Mouse (Mus musculus): ENCODE measurements at regions not wholly inside any gene's neighbourhood (a gene's known extent, or its start where the extent isn't known, plus 50 kb on each side); places are given as distances from the start of the nearest gene placed in this dataset.
A peak's percentile ranks its signal among the peaks of the same experiment; 100 is the strongest.

DNA sequence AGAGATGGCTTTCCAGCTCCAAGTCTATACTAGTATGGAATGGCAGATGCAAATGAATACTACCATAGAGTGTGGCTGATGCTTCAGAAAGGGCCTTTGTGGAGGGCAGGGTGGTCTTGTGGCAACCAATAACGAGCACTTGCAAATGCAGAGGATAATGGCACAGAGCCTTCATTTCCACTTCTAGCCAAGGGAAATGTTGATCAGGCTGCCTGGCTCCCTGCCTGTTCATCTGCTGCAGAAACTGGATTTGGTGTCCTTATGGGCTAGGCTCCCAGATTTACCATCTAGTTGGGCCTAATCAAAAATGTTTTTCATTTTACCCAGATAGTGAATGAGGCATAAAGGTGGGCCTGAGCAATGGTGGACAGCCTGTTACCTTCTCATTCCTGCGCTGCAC is 110.7 kb upstream of the Dab1 start:
- H3K27ac ChIP-seq (ENCODE audit: low read length) = peak overlapping the region; percentile 11
- 40% methylated on average over 2 of the region's 2 CpGs for WGBS
- H3K4me2 ChIP-seq (ENCODE audit: low read length) = no peak overlapping the region
- no peaks in the 10 kb centered on the region for H3K36me3 ChIP-seq (ENCODE audit: control insufficient read depth, insufficient read depth)
- 0 out of 2 replicates have a peak, but pooled peaks cover 7% of the 10 kb centered on the region for H3K4me1 ChIP-seq (replicated peaks; ENCODE audit: control insufficient read depth, insufficient read depth, low read length)
- peak; percentile 59; the same call in 1 of the 2 replicates for ATAC-seq
- no peak overlapping the region for H3K9ac ChIP-seq (replicated peaks; ENCODE audit: low read depth, low read length)
- no peaks in the 10 kb centered on the region for H3K9me3 ChIP-seq (ENCODE audit: control insufficient read depth, low read length)
- H3K27me3 ChIP-seq (replicated peaks; ENCODE audit: control insufficient read depth, insufficient read depth, low read length) = no peaks in the 10 kb centered on the region
- no peak overlapping the region for H3K4me3 ChIP-seq (replicated peaks; ENCODE audit: low read length)

DNA sequence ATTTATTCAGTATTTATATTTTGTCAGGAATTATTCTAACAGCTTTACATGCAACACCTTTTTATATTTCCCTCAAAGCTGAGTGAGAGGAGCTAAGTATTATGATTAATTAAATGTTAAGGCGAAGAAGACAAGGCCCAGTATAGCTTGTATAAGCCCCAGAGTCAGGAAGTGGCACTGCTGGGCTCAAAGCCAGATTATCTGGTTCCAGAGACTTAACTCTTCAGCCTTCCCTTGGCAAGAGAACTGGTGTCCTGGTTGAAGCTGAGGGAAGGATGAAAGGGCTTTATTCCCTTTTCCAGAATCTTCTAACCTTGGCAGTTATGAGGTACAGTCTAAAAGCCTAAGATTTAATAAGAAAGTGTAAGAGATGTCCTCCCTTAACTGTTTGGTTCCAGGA is 106.3 kb upstream of the Dab1 start:
- no peak overlapping the region for H3K4me2 ChIP-seq (ENCODE audit: low read length)
- ATAC-seq = no peak
- WGBS = 69% methylated on average over 1 of the region's 1 CpGs

DNA sequence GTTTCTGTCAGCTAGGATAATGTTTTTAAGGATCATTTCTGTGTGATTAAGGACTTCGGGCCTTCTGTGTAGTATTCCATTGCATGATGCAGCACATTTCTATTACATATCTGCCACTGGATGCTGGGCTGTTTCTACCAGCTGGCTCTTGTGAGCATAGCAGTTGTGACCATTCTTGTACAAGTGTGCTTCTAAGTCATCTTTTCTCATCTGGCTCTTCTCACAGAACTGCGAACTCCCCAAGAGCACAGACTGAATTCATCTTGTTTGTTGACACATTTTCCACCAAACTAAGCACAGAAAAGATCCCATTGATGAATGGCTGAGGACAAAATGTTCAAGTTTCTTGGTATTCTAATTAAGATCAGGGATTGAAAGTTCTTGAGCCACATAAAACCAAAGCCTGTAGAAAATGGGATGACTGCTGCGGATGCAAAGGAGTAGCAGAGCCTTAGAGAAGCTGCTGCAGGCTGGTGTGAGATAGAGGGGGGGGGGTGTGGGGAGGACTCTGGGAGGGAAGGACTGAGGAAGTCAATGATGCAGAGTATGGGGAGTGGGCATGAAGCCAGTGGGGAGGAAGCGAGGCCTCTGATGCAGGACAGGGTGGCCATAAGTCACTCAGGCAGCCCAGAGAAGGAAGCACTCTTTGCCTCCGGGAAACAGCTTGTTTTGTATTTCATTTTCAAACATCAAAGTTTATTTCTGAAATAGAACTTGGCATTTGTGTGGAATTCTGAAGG is 97.1 kb upstream of the Dab1 start:
- H3K9me3 ChIP-seq (ENCODE audit: control insufficient read depth, low read length) = no peaks in the 10 kb centered on the region
- no peak overlapping the region for H3K9ac ChIP-seq (replicated peaks; ENCODE audit: low read depth, low read length)
- no peak overlapping the region for H3K27ac ChIP-seq (ENCODE audit: low read length)
- no peaks in the 10 kb centered on the region for H3K27me3 ChIP-seq (replicated peaks; ENCODE audit: control insufficient read depth, insufficient read depth, low read length)
- WGBS = 64% methylated on average over 5 of the region's 5 CpGs
- no peaks in the 10 kb centered on the region for H3K4me1 ChIP-seq (replicated peaks; ENCODE audit: control insufficient read depth, insufficient read depth, low read length)
- H3K4me2 ChIP-seq (ENCODE audit: low read length) = no peak overlapping the region
- ATAC-seq = no peak
- H3K4me3 ChIP-seq (replicated peaks; ENCODE audit: low read length) = no peak overlapping the region
- no peaks in the 10 kb centered on the region for H3K36me3 ChIP-seq (ENCODE audit: control insufficient read depth, insufficient read depth)

More for the DNA sequence above, 106.3 kb upstream of the Dab1 start:
- no peak overlapping the region for H3K4me3 ChIP-seq (replicated peaks; ENCODE audit: low read length)
- no peaks in the 10 kb centered on the region for H3K9me3 ChIP-seq (ENCODE audit: control insufficient read depth, low read length)
- H3K27ac ChIP-seq (ENCODE audit: low read length) = no peak overlapping the region
- H3K36me3 ChIP-seq (ENCODE audit: control insufficient read depth, insufficient read depth) = no peaks in the 10 kb centered on the region
- no peak overlapping the region for H3K9ac ChIP-seq (replicated peaks; ENCODE audit: low read depth, low read length)
- no peaks in the 10 kb centered on the region for H3K27me3 ChIP-seq (replicated peaks; ENCODE audit: control insufficient read depth, insufficient read depth, low read length)
- 0 out of 2 replicates have a peak, but pooled peaks cover 7% of the 10 kb centered on the region for H3K4me1 ChIP-seq (replicated peaks; ENCODE audit: control insufficient read depth, insufficient read depth, low read length)

DNA sequence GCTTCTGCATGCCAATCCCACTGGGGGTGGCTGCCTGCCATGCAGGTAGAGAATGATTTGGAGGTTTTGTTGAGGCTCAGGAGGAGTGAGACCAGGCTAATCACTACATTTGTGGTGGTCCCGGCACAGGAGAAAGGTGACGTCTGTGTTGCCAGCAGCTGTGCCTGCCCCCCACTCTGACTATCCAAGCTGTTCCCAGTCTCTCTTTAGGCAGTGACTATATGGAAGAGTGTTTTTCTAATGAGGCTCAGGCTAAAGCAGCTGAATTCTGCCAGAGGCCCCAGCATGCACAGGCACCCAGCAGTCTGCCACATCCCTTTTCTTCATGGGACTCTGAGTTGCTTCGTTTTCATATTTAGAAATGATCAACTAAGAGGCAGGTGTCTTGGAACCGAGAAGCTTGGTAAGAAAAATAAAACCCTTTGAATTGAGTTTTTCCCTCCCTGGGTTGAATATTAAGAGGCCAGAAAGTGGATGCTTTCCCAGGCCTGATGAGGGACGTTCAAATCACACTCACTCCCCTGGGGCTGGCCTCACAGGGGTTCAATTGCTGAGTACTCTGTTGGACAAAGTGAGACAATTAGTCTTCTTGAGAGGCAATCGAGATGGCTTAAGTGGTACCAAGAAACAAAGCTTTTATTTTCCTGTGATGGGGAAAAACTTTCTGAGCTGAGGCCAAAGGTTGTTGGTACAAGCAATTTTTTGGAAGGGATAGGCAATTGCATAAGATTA is 82.5 kb upstream of the Dab1 start:
- 5% methylated on average over 6 of the region's 6 CpGs for WGBS
- Histone ChIP-seq H3K27ac (ENCODE audit: low read length) (no peak overlapping the region), H3K9ac (replicated peaks; ENCODE audit: low read depth, low read length) (0 out of 2 replicates have a peak overlapping the region, but pooled peaks have one; percentile 6), H3K9me3 (ENCODE audit: control insufficient read depth, low read length) (no peaks in the 10 kb centered on the region), H3K4me3 (replicated peaks; ENCODE audit: low read length) (no peak overlapping the region), H3K4me2 (ENCODE audit: low read length) (no peak overlapping the region), H3K27me3 (replicated peaks; ENCODE audit: control insufficient read depth, insufficient read depth, low read length) (no peaks in the 10 kb centered on the region), H3K36me3 (ENCODE audit: control insufficient read depth, insufficient read depth) (no peaks in the 10 kb centered on the region), H3K4me1 (replicated peaks; ENCODE audit: control insufficient read depth, insufficient read depth, low read length) (peaks cover 11% of the 10 kb centered on the region)
- peak; percentile 61; the same call in 1 of the 2 replicates for ATAC-seq

DNA sequence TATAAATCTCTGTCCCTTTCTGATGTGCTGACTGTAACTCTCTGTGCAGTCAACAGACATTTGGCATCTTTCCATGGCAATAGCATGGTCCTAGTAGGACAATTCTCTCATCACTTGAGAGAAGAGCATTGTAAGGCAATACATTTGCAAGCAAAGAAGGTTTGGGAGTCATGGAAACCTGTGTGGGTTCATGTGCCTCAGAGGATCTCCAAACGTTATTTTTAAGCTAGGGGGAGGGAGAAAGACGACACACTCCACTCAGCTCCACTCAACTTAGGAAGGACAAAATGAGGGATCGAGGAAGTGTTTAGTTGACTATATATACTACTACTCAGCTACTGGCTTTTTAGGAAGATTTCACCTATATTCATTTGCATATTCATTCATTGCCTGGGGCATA is 78.2 kb upstream of the Dab1 start:
- no peaks in the 10 kb centered on the region for H3K27me3 ChIP-seq (replicated peaks; ENCODE audit: control insufficient read depth, insufficient read depth, low read length)
- no peaks in the 10 kb centered on the region for H3K9me3 ChIP-seq (ENCODE audit: control insufficient read depth, low read length)
- H3K27ac ChIP-seq (ENCODE audit: low read length) = no peak overlapping the region
- no peaks in the 10 kb centered on the region for H3K36me3 ChIP-seq (ENCODE audit: control insufficient read depth, insufficient read depth)
- no peak overlapping the region for H3K4me2 ChIP-seq (ENCODE audit: low read length)
- no peak for ATAC-seq
- 83% methylated on average over 3 of the region's 3 CpGs for WGBS
- H3K4me3 ChIP-seq (replicated peaks; ENCODE audit: low read length) = no peak overlapping the region
- no peak overlapping the region for H3K9ac ChIP-seq (replicated peaks; ENCODE audit: low read depth, low read length)
- peaks cover 11% of the 10 kb centered on the region for H3K4me1 ChIP-seq (replicated peaks; ENCODE audit: control insufficient read depth, insufficient read depth, low read length)

DNA sequence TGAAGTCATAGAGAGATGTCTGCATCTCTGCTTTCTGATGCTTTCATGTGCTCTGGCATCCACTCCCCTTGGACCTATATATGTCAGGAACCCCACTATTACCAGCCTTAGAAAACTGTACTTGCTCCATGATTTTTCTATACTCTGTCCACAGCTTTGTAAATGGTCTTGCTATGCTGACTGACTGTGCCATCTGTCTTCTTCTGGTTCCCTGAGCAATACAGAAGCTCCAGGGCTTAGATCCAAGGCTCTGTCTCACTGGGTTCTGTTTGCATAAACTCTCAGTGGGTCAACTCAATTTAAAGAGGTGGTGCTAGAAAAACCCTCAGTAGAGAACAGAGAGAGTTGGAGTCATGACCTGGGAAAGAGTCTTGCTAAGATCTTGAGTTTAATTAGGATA is 71.9 kb upstream of the Dab1 start:
- no peak overlapping the region for H3K4me2 ChIP-seq (ENCODE audit: low read length)
- H3K9ac ChIP-seq (replicated peaks; ENCODE audit: low read depth, low read length) = no peak overlapping the region
- no peak overlapping the region for H3K4me3 ChIP-seq (replicated peaks; ENCODE audit: low read length)
- no peaks in the 10 kb centered on the region for H3K27me3 ChIP-seq (replicated peaks; ENCODE audit: control insufficient read depth, insufficient read depth, low read length)
- no peak for ATAC-seq
- H3K36me3 ChIP-seq (ENCODE audit: control insufficient read depth, insufficient read depth) = no peaks in the 10 kb centered on the region
- H3K4me1 ChIP-seq (replicated peaks; ENCODE audit: control insufficient read depth, insufficient read depth, low read length) = no peaks in the 10 kb centered on the region
- H3K9me3 ChIP-seq (ENCODE audit: control insufficient read depth, low read length) = no peaks in the 10 kb centered on the region
- no peak overlapping the region for H3K27ac ChIP-seq (ENCODE audit: low read length)

DNA sequence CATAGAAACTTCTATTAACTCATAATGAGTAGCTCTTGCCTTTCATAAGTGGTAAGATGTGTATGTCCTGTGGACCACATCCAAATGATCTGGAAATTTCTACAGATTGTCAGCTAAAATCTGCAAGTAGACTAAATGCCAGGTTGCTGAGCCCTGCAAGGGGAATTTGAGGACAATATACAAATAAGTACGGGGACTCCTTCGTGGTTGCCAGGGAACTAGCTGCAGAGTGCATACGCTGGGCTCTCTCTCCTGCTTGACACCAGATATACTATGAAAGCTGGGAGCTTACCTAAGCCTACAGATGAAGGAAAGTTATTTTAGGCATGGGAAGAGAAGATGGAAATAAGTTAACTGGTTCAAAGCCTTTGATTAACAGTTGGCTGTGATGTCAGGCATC is 66.7 kb upstream of the Dab1 start:
- Histone ChIP-seq H3K27me3 (replicated peaks; ENCODE audit: control insufficient read depth, insufficient read depth, low read length) (no peaks in the 10 kb centered on the region), H3K36me3 (ENCODE audit: control insufficient read depth, insufficient read depth) (no peaks in the 10 kb centered on the region), H3K9me3 (ENCODE audit: control insufficient read depth, low read length) (no peaks in the 10 kb centered on the region), H3K27ac (ENCODE audit: low read length) (no peak overlapping the region), H3K4me3 (replicated peaks; ENCODE audit: low read length) (no peak overlapping the region), H3K4me1 (replicated peaks; ENCODE audit: control insufficient read depth, insufficient read depth, low read length) (peaks cover 15% of the 10 kb centered on the region; the same call in 1 of the 2 replicates), H3K9ac (replicated peaks; ENCODE audit: low read depth, low read length) (no peak overlapping the region), H3K4me2 (ENCODE audit: low read length) (no peak overlapping the region)
- ATAC-seq = no peak; the same call in 1 of the 2 replicates
- 51% methylated on average over 3 of the region's 3 CpGs for WGBS

DNA sequence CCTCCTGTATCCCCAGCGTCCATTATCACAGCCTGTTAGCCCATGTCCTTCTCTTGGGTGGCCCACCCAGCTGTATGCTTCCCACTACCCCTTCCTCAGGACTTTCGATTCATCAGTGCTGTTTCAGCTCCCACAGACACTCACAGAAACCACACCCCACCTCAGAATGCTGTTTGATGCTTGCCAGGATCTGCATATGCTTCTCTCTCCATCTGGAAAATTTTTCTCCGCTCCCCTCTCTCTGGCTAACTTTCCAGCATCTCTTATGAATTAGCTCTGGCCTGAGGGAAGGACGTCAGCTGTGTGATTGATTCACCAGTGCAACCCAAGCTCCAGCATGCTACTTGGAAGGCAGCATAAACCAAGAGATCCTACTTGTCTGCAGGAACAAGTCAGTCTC is 66.0 kb upstream of the Dab1 start:
- Histone ChIP-seq H3K27ac (ENCODE audit: low read length) (no peak overlapping the region), H3K27me3 (replicated peaks; ENCODE audit: control insufficient read depth, insufficient read depth, low read length) (no peaks in the 10 kb centered on the region), H3K36me3 (ENCODE audit: control insufficient read depth, insufficient read depth) (no peaks in the 10 kb centered on the region), H3K4me2 (ENCODE audit: low read length) (no peak overlapping the region), H3K4me3 (replicated peaks; ENCODE audit: low read length) (no peak overlapping the region), H3K9ac (replicated peaks; ENCODE audit: low read depth, low read length) (no peak overlapping the region), H3K4me1 (replicated peaks; ENCODE audit: control insufficient read depth, insufficient read depth, low read length) (peaks cover 15% of the 10 kb centered on the region; the same call in 1 of the 2 replicates), H3K9me3 (ENCODE audit: control insufficient read depth, low read length) (no peaks in the 10 kb centered on the region)
- ATAC-seq = no peak
- 60% methylated on average over 4 of the region's 4 CpGs for WGBS

DNA sequence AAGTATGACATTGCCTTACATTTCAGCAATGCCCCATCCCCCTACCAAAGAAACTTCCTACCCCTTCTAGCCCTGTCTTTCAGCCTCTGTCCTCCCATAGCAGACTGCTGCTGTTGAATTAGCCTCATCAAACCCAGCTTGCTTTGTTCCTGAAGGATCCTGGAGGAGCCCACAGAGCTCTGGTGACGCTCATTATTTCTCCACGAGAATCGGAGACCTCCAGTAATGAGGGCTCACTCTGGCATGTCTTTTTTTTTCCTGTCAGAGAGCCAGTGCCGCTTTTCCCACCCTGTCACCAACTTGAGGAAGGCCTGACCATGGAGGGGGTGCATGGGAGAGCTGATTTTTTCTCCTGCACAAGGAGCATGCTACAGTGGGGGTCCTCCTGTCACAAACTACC is 64.6 kb upstream of the Dab1 start:
- Histone ChIP-seq H3K27me3 (replicated peaks; ENCODE audit: control insufficient read depth, insufficient read depth, low read length) (no peaks in the 10 kb centered on the region), H3K36me3 (ENCODE audit: control insufficient read depth, insufficient read depth) (no peaks in the 10 kb centered on the region), H3K9me3 (ENCODE audit: control insufficient read depth, low read length) (no peaks in the 10 kb centered on the region), H3K4me3 (replicated peaks; ENCODE audit: low read length) (no peak overlapping the region), H3K27ac (ENCODE audit: low read length) (no peak overlapping the region), H3K4me1 (replicated peaks; ENCODE audit: control insufficient read depth, insufficient read depth, low read length) (peaks cover 15% of the 10 kb centered on the region; the same call in 1 of the 2 replicates), H3K4me2 (ENCODE audit: low read length) (no peak overlapping the region), H3K9ac (replicated peaks; ENCODE audit: low read depth, low read length) (no peak overlapping the region)
- WGBS = 10% methylated on average over 4 of the region's 4 CpGs
- no peak for ATAC-seq
